In genomic region chr6:34608603-34609002, GRCm38 (mm10) we compare ENCODE assay signal across 15 mouse cellular contexts. TPM values are rescaled to one million over a fixed set of nuclear protein-coding genes. Genes with fewer than 3 reads are reported as not detected.
DNase-seq lines count a peak whose midpoint lies in the region; ATAC-seq and TF ChIP-seq lines count a peak whose summit lies in the region.
"Had no signal": no experiment of that assay in that cellular context is flagged by ENCODE, and none has a peak within 500 bp of the region (broad histone marks: within the 10 kb centered on the region; RNA-seq: fewer than 3 reads in every experiment).

No protein-coding gene starts in this region.

- no peak overlapping the region for H3K4me2 ChIP-seq in heart, embryonic 14.5 days (ENCODE audit: low read length)
- no peak overlapping the region for H3K4me2 ChIP-seq in lung, embryonic 16.5 days (ENCODE audit: low read depth, low read length)
- H3K4me2 ChIP-seq in heart, embryonic 16.5 days (ENCODE audit: low read depth, low read length) = no peak overlapping the region
- no peak overlapping the region for H3K4me2 ChIP-seq in stomach, embryonic 16.5 days (ENCODE audit: low read depth, low read length)
- H3K4me2 ChIP-seq: hindbrain, embryonic 15.5 days; liver, embryonic 13.5 days; midbrain, embryonic 15.5 days; neural tube, embryonic 15.5 days had no signal

- no peak for TF ChIP-seq CTCF in lung, adult 2 months (IDR thresholded peaks at IDR 0.05; ENCODE audit: insufficient read depth, low read length)

- no peak for TF ChIP-seq POLR2A in lung, adult 2 months (IDR thresholded peaks at IDR 0.05; ENCODE audit: borderline replicate concordance, extremely low read depth, low read depth, low read length)

- H3K27me3 ChIP-seq in heart, embryonic 14.5 days (ENCODE audit: control insufficient read depth, insufficient read depth, low read length) = no peaks in the 10 kb centered on the region
- no peaks in the 10 kb centered on the region for H3K27me3 ChIP-seq in lung, embryonic 16.5 days (ENCODE audit: control insufficient read depth, insufficient read depth, low read depth, low read length)
- no peaks in the 10 kb centered on the region for H3K27me3 ChIP-seq in heart, embryonic 16.5 days (ENCODE audit: control insufficient read depth, insufficient read depth, low read length)
- H3K27me3 ChIP-seq in stomach, embryonic 16.5 days (ENCODE audit: control insufficient read depth, insufficient read depth, low read length) = no peaks in the 10 kb centered on the region
- H3K27me3 ChIP-seq: hindbrain, embryonic 15.5 days; liver, embryonic 13.5 days; midbrain, embryonic 15.5 days; neural tube, embryonic 15.5 days had no signal

- no peak for DNase-seq in heart, postnatal 4 days
- no peak for DNase-seq in lung, adult 2 months
- no peak for DNase-seq in natural killer cell, adult 2 months (ENCODE audit: low spot score in 2 of 2)
- DNase-seq in spleen, adult 18-20 months = no peak
- DNase-seq: adrenal gland, postnatal 14 days; cerebellum, adult 11 months; kidney, postnatal 36 days; liver, embryonic 13.5 days had no signal

- H3K4me1 ChIP-seq in heart, embryonic 14.5 days (ENCODE audit: control insufficient read depth in 2 of 2, insufficient read depth in 2 of 2, low read length in 2 of 2) = peaks cover 36 to 75% of the 10 kb centered on the region in 2 experiments
- peaks cover 51% of the 10 kb centered on the region for H3K4me1 ChIP-seq in lung, embryonic 16.5 days (replicated peaks; ENCODE audit: control insufficient read depth, insufficient read depth, low read length)
- no peaks in the 10 kb centered on the region; the same call in 1 of the 2 replicates for H3K4me1 ChIP-seq in lung, adult 2 months (ENCODE audit: control insufficient read depth, insufficient read depth, low read length)
- H3K4me1 ChIP-seq in heart, embryonic 16.5 days (ENCODE audit: control insufficient read depth, insufficient read depth, low read length) = peaks cover 67% of the 10 kb centered on the region
- peaks cover 37% of the 10 kb centered on the region for H3K4me1 ChIP-seq in stomach, embryonic 16.5 days (ENCODE audit: control insufficient read depth, insufficient read depth, low read length)
- H3K4me1 ChIP-seq: midbrain, embryonic 15.5 days; neural tube, embryonic 15.5 days had no signal

- WGBS in heart, embryonic 14.5 days = 47% methylated on average over 3 of the region's 3 CpGs
- WGBS in lung, embryonic 16.5 days = 70% methylated on average over 3 of the region's 3 CpGs
- 69% methylated on average over 3 of the region's 3 CpGs for WGBS in lung, adult 2 months
- 46% methylated on average over 3 of the region's 3 CpGs for WGBS in heart, embryonic 16.5 days
- WGBS in stomach, embryonic 16.5 days = 58% methylated on average over 3 of the region's 3 CpGs

- H3K9ac ChIP-seq in heart, embryonic 14.5 days (ENCODE audit: low read length) = peak overlapping the region; percentile 42; the same call in 1 of the 2 replicates
- no peak overlapping the region; the same call in 1 of the 2 replicates for H3K9ac ChIP-seq in lung, embryonic 16.5 days (ENCODE audit: low read length)
- H3K9ac ChIP-seq in heart, embryonic 16.5 days (ENCODE audit: low read length) = no peak overlapping the region
- H3K9ac ChIP-seq in stomach, embryonic 16.5 days (ENCODE audit: low read length) = peak overlapping the region; percentile 50; the same call in 1 of the 2 replicates
- H3K9ac ChIP-seq: hindbrain, embryonic 15.5 days; liver, embryonic 13.5 days; midbrain, embryonic 15.5 days; neural tube, embryonic 15.5 days had no signal

- H3K9me3 ChIP-seq in heart, embryonic 14.5 days (ENCODE audit: control insufficient read depth, low read length) = no peaks in the 10 kb centered on the region
- no peaks in the 10 kb centered on the region for H3K9me3 ChIP-seq in lung, embryonic 16.5 days (ENCODE audit: control insufficient read depth, low read length)
- H3K9me3 ChIP-seq in heart, embryonic 16.5 days (replicated peaks; ENCODE audit: control insufficient read depth, low read length) = no peaks in the 10 kb centered on the region
- no peaks in the 10 kb centered on the region for H3K9me3 ChIP-seq in stomach, embryonic 16.5 days (replicated peaks; ENCODE audit: control insufficient read depth, low read length)
- H3K9me3 ChIP-seq: hindbrain, embryonic 15.5 days; liver, embryonic 13.5 days; midbrain, embryonic 15.5 days; neural tube, embryonic 15.5 days had no signal

- ATAC-seq in heart, embryonic 14.5 days (ENCODE audit: insufficient number of reproducible peaks, insufficient read depth, low FRiP score, low read depth) = no peak
- peak; percentile 49; the same call in 1 of the 2 replicates for ATAC-seq in lung, embryonic 16.5 days (ENCODE audit: low read depth)
- no peak for ATAC-seq in heart, embryonic 16.5 days (replicated peaks; ENCODE audit: extremely low read depth, insufficient read depth, low FRiP score)
- peak; percentile 61; the same call in 1 of the 2 replicates for ATAC-seq in stomach, embryonic 16.5 days (ENCODE audit: insufficient read depth, low FRiP score)
- ATAC-seq: midbrain, embryonic 15.5 days had no signal

- H3K4me3 ChIP-seq in heart, embryonic 14.5 days (ENCODE audit: control insufficient read depth in 1 of 2, insufficient read depth in 1 of 2, low read depth in 1 of 2, low read length in 2 of 2) = no peak overlapping the region
- no peak overlapping the region for H3K4me3 ChIP-seq in lung, embryonic 16.5 days (ENCODE audit: low read length)
- H3K4me3 ChIP-seq in lung, adult 2 months (replicated peaks; ENCODE audit: extremely low read depth, low read depth, low read length) = no peak overlapping the region
- H3K4me3 ChIP-seq in heart, embryonic 16.5 days (ENCODE audit: low read length) = no peak overlapping the region
- H3K4me3 ChIP-seq in stomach, embryonic 16.5 days (replicated peaks; ENCODE audit: low read length) = no peak overlapping the region
- H3K4me3 ChIP-seq: hindbrain, embryonic 15.5 days; liver, embryonic 13.5 days; midbrain, embryonic 15.5 days; neural tube, embryonic 15.5 days had no signal

- H3K27ac ChIP-seq in heart, embryonic 14.5 days (replicated peaks in 1 of 2; ENCODE audit: control insufficient read depth in 1 of 2, insufficient read depth in 1 of 2, low read depth in 2 of 2, low read length in 2 of 2) = peak overlapping the region; percentile 93 to 98
- H3K27ac ChIP-seq in lung, embryonic 16.5 days (ENCODE audit: low read length) = peak overlapping the region; percentile 91
- H3K27ac ChIP-seq in heart, embryonic 16.5 days (ENCODE audit: low read length) = peak overlapping the region; percentile 99
- H3K27ac ChIP-seq in stomach, embryonic 16.5 days (ENCODE audit: low read length) = peak overlapping the region; percentile 91
- H3K27ac ChIP-seq: hindbrain, embryonic 15.5 days; midbrain, embryonic 15.5 days; neural tube, embryonic 15.5 days had no signal

- H3K36me3 ChIP-seq in heart, embryonic 14.5 days (ENCODE audit: control insufficient read depth, insufficient read depth, low read length) = no peaks in the 10 kb centered on the region
- H3K36me3 ChIP-seq in lung, embryonic 16.5 days (ENCODE audit: control insufficient read depth, insufficient read depth, low read length) = no peaks in the 10 kb centered on the region
- no peaks in the 10 kb centered on the region for H3K36me3 ChIP-seq in heart, embryonic 16.5 days (ENCODE audit: control insufficient read depth, insufficient read depth)
- no peaks in the 10 kb centered on the region for H3K36me3 ChIP-seq in stomach, embryonic 16.5 days (ENCODE audit: control insufficient read depth, insufficient read depth, low read length)
- H3K36me3 ChIP-seq: hindbrain, embryonic 15.5 days; liver, embryonic 13.5 days; midbrain, embryonic 15.5 days; neural tube, embryonic 15.5 days had no signal

RNA-seq across cellular contexts. Expression of gene Cald1, which starts 10.3 kb away (rescaled TPM):
- 122 and 123 TPM in 2 replicates for polyA plus RNA-seq in heart, embryonic 14.5 days (2014; fragmentation: Nextera tagmentation; extraction: Ambion mirVana)
- total RNA-seq in heart, postnatal 4 days (2021) = 100 to 1,000 TPM; 118 to 131 TPM
- polyA plus RNA-seq in lung, embryonic 16.5 days (2015; fragmentation: Nextera tagmentation; extraction: Ambion mirVana) = 243 and 279 TPM in 2 replicates
- polyA plus RNA-seq in lung, adult 2 months (2012; rRNA removed) = 24.4 and 37.4 TPM in 2 replicates
- 122 and 138 TPM in 2 replicates for polyA plus RNA-seq in heart, embryonic 16.5 days (2015; fragmentation: Nextera tagmentation; extraction: Ambion mirVana)
- 362 and 363 TPM in 2 replicates for polyA plus RNA-seq in stomach, embryonic 16.5 days (2015; fragmentation: Nextera tagmentation; extraction: Ambion mirVana)

Comparison
In these comparisons a context has a peak if more than half of its experiments do, and no peak if none do; other contexts are left out.
1. H3K9ac ChIP-seq: peak in heart, embryonic 14.5 days (single experiment) and stomach, embryonic 16.5 days (single experiment); none in lung, embryonic 16.5 days (single experiment) and heart, embryonic 16.5 days (single experiment).
2. ATAC-seq: peak in lung, embryonic 16.5 days (single experiment) and stomach, embryonic 16.5 days (single experiment); none in heart, embryonic 14.5 days (single experiment) and heart, embryonic 16.5 days (single experiment).
3. Peak in every context shown above with its lines, with median percentiles within 50 percentile points of each other: H3K27ac ChIP-seq.